Mouse (Mus musculus): ENCODE measurements around the gene Gm11541.

The Gm11541 gene

GRCm38 (mm10) chr11:94704472-94704871 is at the start of gene Gm11541:
Gene Gm11541, minus strand, starts transcription at chr11:94704499.
- peak; percentile 30 to 63 for DNase-seq

GRCm38 (mm10) chr11:94752946-94753713 is 48.8 kb upstream of the Gm11541 start:
- DNase-seq = no peak

GRCm38 (mm10) chr11:94741732-94742272 is 37.5 kb upstream of the Gm11541 start, which contains the start of gene Cdc34b:
Gene Cdc34b, plus strand, starts transcription at chr11:94741782.
- no peak for DNase-seq

- no peak for DNase-seq
Measured at GRCm38 (mm10) chr11:94735746-94736145, 31.4 kb upstream of the Gm11541 start.

- peak; percentile 20 to 47 for DNase-seq
Measured at GRCm38 (mm10) chr11:94732773-94733172, 28.5 kb upstream of the Gm11541 start.

- no peak for DNase-seq
Measured at GRCm38 (mm10) chr11:94731229-94731628, 26.9 kb upstream of the Gm11541 start.

GRCm38 (mm10) chr11:94730261-94730660 is 26.0 kb upstream of the Gm11541 start:
- peak; percentile 84 to 90 for DNase-seq

GRCm38 (mm10) chr11:94729565-94729964 is 25.3 kb upstream of the Gm11541 start:
- no peak for DNase-seq

GRCm38 (mm10) chr11:94728545-94728944 is 24.2 kb upstream of the Gm11541 start:
- no peak for DNase-seq

GRCm38 (mm10) chr11:94727306-94727705 is 23.0 kb upstream of the Gm11541 start:
- DNase-seq = no peak

GRCm38 (mm10) chr11:94719216-94719615 is 14.9 kb upstream of the Gm11541 start:
- no peak for DNase-seq

GRCm38 (mm10) chr11:94718113-94718909 is 14.0 kb upstream of the Gm11541 start:
- DNase-seq = no peak

- peak in 1 of 2 experiments; percentile 14 for DNase-seq
Measured at GRCm38 (mm10) chr11:94717239-94717638, 12.9 kb upstream of the Gm11541 start.

GRCm38 (mm10) chr11:94716754-94717153 is 12.5 kb upstream of the Gm11541 start:
- peak; percentile 65 to 71 for DNase-seq

- DNase-seq = no peak
Measured at GRCm38 (mm10) chr11:94715622-94716021, 11.3 kb upstream of the Gm11541 start.

GRCm38 (mm10) chr11:94713246-94713860 is 9.1 kb upstream of the Gm11541 start:
- peak; percentile 23 to 39 for DNase-seq

GRCm38 (mm10) chr11:94704020-94704419 is 279 bp downstream of the Gm11541 start:
- peak in 1 of 2 experiments; percentile 32 for DNase-seq

GRCm38 (mm10) chr11:94702216-94702610 is 2.1 kb downstream of the Gm11541 start:
- DNase-seq = peak; percentile 23 to 24

- peak; percentile 20 to 40 for DNase-seq
Measured at GRCm38 (mm10) chr11:94701401-94702215, 2.7 kb downstream of the Gm11541 start.

GRCm38 (mm10) chr11:94699399-94699798 is 4.9 kb downstream of the Gm11541 start:
- DNase-seq = no peak

- DNase-seq = no peak
Measured at GRCm38 (mm10) chr11:94697703-94698464, 6.4 kb downstream of the Gm11541 start.

All from cerebellum, postnatal 14 days (tissue).